Mouse (Mus musculus): ENCODE data around the gene Adgrv1. TPM values are rescaled to one million over a fixed set of nuclear protein-coding genes. Genes with fewer than 3 reads are reported as not detected.

Adgrv1 gene
- polyA plus RNA-seq (2014; fragmentation: Nextera tagmentation; extraction: Ambion mirVana): 43.1 and 45.2 TPM in 2 replicates

GRCm38 (mm10) chr13:81632720-81633415 is at the start of gene Adgrv1:
TSS of gene Adgrv1 (minus strand) at chr13:81633154.
- Histone ChIP-seq H3K4me3 (ENCODE audit: low read depth, low read length) (peak within 1 kb of the TSS; percentile 88), H3K4me1 (ENCODE audit: control insufficient read depth, insufficient read depth, low read length) (peaks cover 28% of the 10 kb centered on the region), H3K36me3 (ENCODE audit: control insufficient read depth, insufficient read depth, low read length) (no peaks in the 10 kb centered on the region), H3K27ac (ENCODE audit: low read depth, low read length) (peak within 1 kb of the TSS; percentile 58), H3K9ac (ENCODE audit: low read length) (peak within 1 kb of the TSS; percentile 89), H3K9me3 (ENCODE audit: control insufficient read depth, low read length) (no peaks in the 10 kb centered on the region), H3K27me3 (ENCODE audit: control insufficient read depth, insufficient read depth, low read length) (no peaks in the 10 kb centered on the region), H3K4me2 (peak within 1 kb of the TSS; percentile 66)
- ATAC-seq (ENCODE audit: low FRiP score) (peak; percentile 99), DNase-seq (ENCODE audit: low spot score, missing footprints) (peak; percentile 97)
- under 1% methylated on average over 42 of the region's 42 CpGs for WGBS

DNA sequence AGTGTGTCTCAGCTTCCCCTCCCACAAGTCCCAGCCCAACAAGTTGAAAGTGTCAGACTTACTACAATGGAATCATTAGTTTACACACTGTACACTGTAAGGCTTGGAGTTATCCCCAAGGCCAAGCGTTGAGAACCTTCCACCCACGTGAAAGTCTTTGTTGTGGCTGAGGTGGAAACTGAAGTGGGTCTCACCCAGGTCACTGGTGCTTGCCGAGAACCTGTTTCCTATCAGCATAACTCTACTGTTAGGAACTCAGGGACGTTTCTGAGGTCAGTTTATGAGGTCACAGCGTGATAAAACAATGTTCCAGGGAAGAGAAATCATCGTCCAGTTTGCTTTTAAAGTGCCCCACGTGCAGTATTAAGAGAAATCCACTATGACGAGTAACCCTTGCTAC is 42.4 kb upstream of the Adgrv1 start:
- DNase-seq (ENCODE audit: low spot score, missing footprints) (no peak), ATAC-seq (ENCODE audit: low FRiP score) (no peak)
- H3K4me3 ChIP-seq (ENCODE audit: low read depth, low read length): no peak overlapping the region
- no peak overlapping the region for H3K27ac ChIP-seq (ENCODE audit: low read depth, low read length)
- H3K27me3 ChIP-seq (ENCODE audit: control insufficient read depth, insufficient read depth, low read length): no peaks in the 10 kb centered on the region
- H3K4me2 ChIP-seq: no peak overlapping the region
- no peaks in the 10 kb centered on the region for H3K9me3 ChIP-seq (ENCODE audit: control insufficient read depth, low read length)
- 86% methylated on average over 8 of the region's 8 CpGs for WGBS
- no peaks in the 10 kb centered on the region; the same call in 1 of the 2 replicates for H3K36me3 ChIP-seq (ENCODE audit: control insufficient read depth, insufficient read depth, low read length)
- H3K4me1 ChIP-seq (ENCODE audit: control insufficient read depth, insufficient read depth, low read length): no peaks in the 10 kb centered on the region
- no peak overlapping the region for H3K9ac ChIP-seq (ENCODE audit: low read length)

DNA sequence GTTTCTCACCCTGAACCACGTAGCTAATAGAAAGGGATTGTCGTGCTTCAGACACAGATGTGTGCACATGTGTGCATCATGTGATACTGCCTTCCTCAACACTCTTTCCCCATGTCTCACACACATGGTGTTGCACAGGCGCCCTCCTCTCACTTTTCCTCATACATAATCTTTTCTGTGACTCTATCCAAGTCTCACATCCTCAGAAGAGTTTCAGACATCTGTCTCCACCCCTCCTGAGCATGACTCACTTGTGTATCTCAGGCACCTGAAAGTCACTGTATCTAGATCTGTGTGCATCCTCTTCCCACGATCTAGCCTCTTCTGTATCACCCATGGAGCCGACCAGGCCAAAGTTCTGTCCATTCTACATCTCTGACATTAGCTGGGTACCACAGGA is 34.8 kb upstream of the Adgrv1 start:
- Histone ChIP-seq H3K4me3 (ENCODE audit: low read depth, low read length) (no peak overlapping the region), H3K9ac (ENCODE audit: low read length) (no peak overlapping the region), H3K36me3 (ENCODE audit: control insufficient read depth, insufficient read depth, low read length) (peaks cover 14% of the 10 kb centered on the region), H3K27me3 (ENCODE audit: control insufficient read depth, insufficient read depth, low read length) (no peaks in the 10 kb centered on the region), H3K4me1 (ENCODE audit: control insufficient read depth, insufficient read depth, low read length) (no peaks in the 10 kb centered on the region), H3K9me3 (ENCODE audit: control insufficient read depth, low read length) (no peaks in the 10 kb centered on the region), H3K27ac (ENCODE audit: low read depth, low read length) (no peak overlapping the region), H3K4me2 (no peak overlapping the region)
- DNase-seq (ENCODE audit: low spot score, missing footprints): no peak
- 91% methylated on average over 5 of the region's 5 CpGs for WGBS
- ATAC-seq (ENCODE audit: low FRiP score): no peak

DNA sequence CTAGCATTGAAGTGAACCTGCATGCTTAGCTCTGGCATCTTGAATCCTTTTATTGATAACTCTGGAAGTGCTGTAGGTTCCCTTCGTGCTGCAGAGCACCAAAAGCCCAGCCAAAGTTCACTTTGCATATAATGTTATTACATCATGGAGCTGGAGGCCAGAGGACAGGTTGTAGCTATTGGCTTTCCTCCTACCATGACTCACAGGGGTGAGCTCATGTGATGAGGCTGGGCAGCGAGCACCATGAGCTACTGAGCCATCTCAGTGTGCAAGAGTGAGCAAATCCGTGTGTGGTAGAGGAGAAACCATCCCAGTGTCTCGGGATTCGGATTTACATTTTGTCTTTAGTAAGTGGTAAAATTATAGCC is 31.4 kb upstream of the Adgrv1 start:
- no peaks in the 10 kb centered on the region for H3K4me1 ChIP-seq (ENCODE audit: control insufficient read depth, insufficient read depth, low read length)
- no peak overlapping the region for H3K4me3 ChIP-seq (ENCODE audit: low read depth, low read length)
- no peaks in the 10 kb centered on the region for H3K27me3 ChIP-seq (ENCODE audit: control insufficient read depth, insufficient read depth, low read length)
- H3K27ac ChIP-seq (ENCODE audit: low read depth, low read length): no peak overlapping the region
- H3K4me2 ChIP-seq: no peak overlapping the region
- WGBS: 92% methylated on average over 5 of the region's 5 CpGs
- ATAC-seq (ENCODE audit: low FRiP score) (no peak), DNase-seq (ENCODE audit: low spot score, missing footprints) (no peak)
- no peak overlapping the region for H3K9ac ChIP-seq (ENCODE audit: low read length)
- H3K36me3 ChIP-seq (ENCODE audit: control insufficient read depth, insufficient read depth, low read length): peaks cover 8% of the 10 kb centered on the region
- no peaks in the 10 kb centered on the region for H3K9me3 ChIP-seq (ENCODE audit: control insufficient read depth, low read length)

- H3K27me3 ChIP-seq (ENCODE audit: control insufficient read depth, insufficient read depth, low read length): no peaks in the 10 kb centered on the region
- no peak overlapping the region for H3K4me3 ChIP-seq (ENCODE audit: low read depth, low read length)
- H3K9ac ChIP-seq (ENCODE audit: low read length): no peak overlapping the region
- ATAC-seq (ENCODE audit: low FRiP score) (no peak), DNase-seq (ENCODE audit: low spot score, missing footprints) (no peak)
- H3K9me3 ChIP-seq (ENCODE audit: control insufficient read depth, low read length): no peaks in the 10 kb centered on the region
- H3K4me1 ChIP-seq (ENCODE audit: control insufficient read depth, insufficient read depth, low read length): peaks cover 3% of the 10 kb centered on the region; the same call in 1 of the 2 replicates
- no peak overlapping the region for H3K27ac ChIP-seq (ENCODE audit: low read depth, low read length)
- WGBS: 91% methylated on average over 12 of the region's 12 CpGs
- H3K36me3 ChIP-seq (ENCODE audit: control insufficient read depth, insufficient read depth, low read length): peaks cover 8% of the 10 kb centered on the region
- no peak overlapping the region for H3K4me2 ChIP-seq
Observed at GRCm38 (mm10) chr13:81663566-81664330, 30.8 kb upstream of the Adgrv1 start.

DNA sequence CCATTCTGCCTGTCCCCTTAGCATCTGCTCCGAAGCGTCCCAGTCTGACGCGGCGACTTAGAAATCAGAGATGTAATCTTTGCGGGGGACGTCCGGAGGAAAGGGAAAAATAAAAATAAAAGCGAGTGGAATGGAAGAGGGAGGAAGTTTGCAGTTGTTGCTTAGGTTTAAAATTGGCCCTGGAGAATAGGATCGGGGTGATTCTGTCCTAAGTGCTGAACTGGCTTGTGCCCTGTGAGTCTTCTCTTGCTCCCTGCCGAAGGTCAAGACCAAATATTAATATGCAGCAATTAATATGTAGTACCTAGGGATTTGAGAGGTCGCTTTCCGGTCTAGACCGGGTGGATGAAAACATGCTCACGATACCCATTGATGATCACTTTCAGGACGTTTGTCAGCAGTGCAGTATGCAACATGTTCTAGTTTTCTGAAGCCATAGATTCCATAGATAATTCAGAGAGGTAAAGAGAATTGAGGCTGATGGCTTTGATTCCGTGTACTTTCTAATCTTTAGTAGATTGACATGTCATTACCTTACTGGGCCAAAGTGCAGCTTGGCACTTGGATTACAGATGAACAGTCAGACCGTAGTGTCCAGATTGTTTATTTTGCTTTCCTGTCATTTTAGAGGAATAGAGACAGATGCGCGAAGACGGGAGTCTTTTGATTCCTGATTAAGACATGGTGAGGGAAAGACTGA is 25.2 kb upstream of the Adgrv1 start:
- Histone ChIP-seq H3K4me1 (ENCODE audit: control insufficient read depth, insufficient read depth, low read length) (peaks cover 17% of the 10 kb centered on the region), H3K9me3 (ENCODE audit: control insufficient read depth, low read length) (no peaks in the 10 kb centered on the region; the same call in 1 of the 2 replicates), H3K27me3 (ENCODE audit: control insufficient read depth, insufficient read depth, low read length) (no peaks in the 10 kb centered on the region), H3K4me2 (peak overlapping the region; percentile 74), H3K4me3 (ENCODE audit: low read depth, low read length) (peak overlapping the region; percentile 80), H3K27ac (ENCODE audit: low read depth, low read length) (peak overlapping the region; percentile 94), H3K36me3 (ENCODE audit: control insufficient read depth, insufficient read depth, low read length) (no peaks in the 10 kb centered on the region), H3K9ac (ENCODE audit: low read length) (peak overlapping the region; percentile 83)
- ATAC-seq (ENCODE audit: low FRiP score): peak; percentile 1; the same call in 1 of the 2 replicates
- peak; percentile 86 for DNase-seq (ENCODE audit: low spot score, missing footprints)
- 13% methylated on average over 21 of the region's 21 CpGs for WGBS

DNA sequence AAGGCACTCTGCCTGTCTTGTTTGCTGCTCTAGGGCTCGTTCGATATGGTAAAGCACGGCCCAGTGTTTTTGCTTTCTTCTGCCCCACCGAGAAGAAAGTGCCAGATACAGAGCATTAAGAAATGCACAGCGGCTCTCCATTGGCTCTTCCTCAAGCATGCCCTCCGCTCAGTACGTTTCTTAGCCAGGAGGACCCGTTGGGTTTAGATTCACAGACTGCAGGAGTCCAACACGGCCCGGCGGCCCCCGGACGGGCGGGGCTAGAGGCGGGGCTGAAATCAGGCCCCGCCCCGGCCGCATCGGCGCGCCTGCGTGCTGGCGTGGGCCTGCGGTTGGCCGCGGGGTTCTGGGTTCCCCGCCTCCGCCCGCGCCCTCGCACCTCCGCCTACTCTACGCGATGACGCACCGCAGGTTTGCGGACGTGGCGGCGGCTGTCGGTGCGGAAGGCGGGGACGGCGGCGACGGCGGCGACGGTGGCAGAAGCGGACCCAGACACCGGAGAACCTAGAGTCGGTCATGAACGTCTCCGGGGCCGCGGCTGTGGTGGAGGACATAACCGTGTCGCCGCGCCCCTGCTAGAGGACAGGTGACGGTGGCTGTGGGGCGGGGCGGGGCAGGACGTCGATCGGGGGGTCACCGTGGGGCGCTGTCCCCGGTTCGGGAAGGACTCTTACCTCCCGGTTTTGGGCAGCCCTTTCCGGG is 24.5 kb upstream of the Adgrv1 start, which contains the start of gene Lysmd3:
TSS of gene Lysmd3 (plus strand) at position 313 of the 702 bp plus-strand sequence.
- Histone ChIP-seq H3K27ac (ENCODE audit: low read depth, low read length) (peak within 1 kb of the TSS; percentile 94), H3K4me1 (ENCODE audit: control insufficient read depth, insufficient read depth, low read length) (peaks cover 17% of the 10 kb centered on the region), H3K4me2 (peak within 1 kb of the TSS; percentile 74), H3K9me3 (ENCODE audit: control insufficient read depth, low read length) (no peaks in the 10 kb centered on the region; the same call in 1 of the 2 replicates), H3K27me3 (ENCODE audit: control insufficient read depth, insufficient read depth, low read length) (no peaks in the 10 kb centered on the region), H3K36me3 (ENCODE audit: control insufficient read depth, insufficient read depth, low read length) (no peaks in the 10 kb centered on the region), H3K4me3 (ENCODE audit: low read depth, low read length) (peak within 1 kb of the TSS; percentile 80), H3K9ac (ENCODE audit: low read length) (peak within 1 kb of the TSS; percentile 83)
- DNase-seq (ENCODE audit: low spot score, missing footprints) (peak; percentile 100), ATAC-seq (ENCODE audit: low FRiP score) (peak; percentile 98)
- WGBS: under 1% methylated on average over 73 of the region's 73 CpGs

GRCm38 (mm10) chr13:81657008-81657350 is 24.0 kb upstream of the Adgrv1 start:
- no peaks in the 10 kb centered on the region for H3K27me3 ChIP-seq (ENCODE audit: control insufficient read depth, insufficient read depth, low read length)
- peak overlapping the region; percentile 74 for H3K4me2 ChIP-seq
- peak overlapping the region; percentile 58 for H3K9ac ChIP-seq (ENCODE audit: low read length)
- H3K4me3 ChIP-seq (ENCODE audit: low read depth, low read length): peak overlapping the region; percentile 80
- 14% methylated on average over 5 of the region's 5 CpGs for WGBS
- no peaks in the 10 kb centered on the region; the same call in 1 of the 2 replicates for H3K9me3 ChIP-seq (ENCODE audit: control insufficient read depth, low read length)
- ATAC-seq (ENCODE audit: low FRiP score) (no peak; the same call in 1 of the 2 replicates), DNase-seq (ENCODE audit: low spot score, missing footprints) (no peak)
- H3K27ac ChIP-seq (ENCODE audit: low read depth, low read length): peak overlapping the region; percentile 94
- H3K4me1 ChIP-seq (ENCODE audit: control insufficient read depth, insufficient read depth, low read length): peaks cover 17% of the 10 kb centered on the region
- no peaks in the 10 kb centered on the region for H3K36me3 ChIP-seq (ENCODE audit: control insufficient read depth, insufficient read depth, low read length)

Measured in midbrain, embryonic 11.5 days (tissue).